ENCODE assay signal across 14 mouse cellular contexts in genomic region chr10:80693401-80694045, GRCm38 (mm10). TPM values are rescaled to one million over a fixed set of nuclear protein-coding genes. Genes with fewer than 3 reads are reported as not detected.
DNase-seq lines count a peak whose midpoint lies in the region; ATAC-seq and TF ChIP-seq lines count a peak whose summit lies in the region.
"Had no signal": no experiment of that assay in that cellular context is flagged by ENCODE, and none has a peak within 500 bp of the region (broad histone marks: within the 10 kb centered on the region; RNA-seq: fewer than 3 reads in every experiment).

No protein-coding gene starts in this region.

- in situ Hi-C loops in CH12.LX (cut with MboI; ENCODE audit: low pct_ligation_motif_present, low pct_unique_long_range_greater_than_20kb, low sequenced_read_pairs) = loop anchor here (25.0 kb wide), 1 partner anchor 256 kb away; the partner anchor contains the start of gene Tcf3

- no peak overlapping the region for H3K4me3 ChIP-seq in heart, embryonic 12.5 days
- H3K4me3 ChIP-seq in kidney, embryonic 15.5 days (replicated peaks) = no peak overlapping the region
- peak overlapping the region; percentile 19 to 56 (median 43) for H3K4me3 ChIP-seq in CH12.LX (replicated peaks in 1 of 3; ENCODE audit: low read depth in 2 of 3, low read length in 2 of 3, poor library complexity in 1 of 3)
- H3K4me3 ChIP-seq in liver, embryonic 13.5 days (replicated peaks) = no peak overlapping the region
- H3K4me3 ChIP-seq: embryonic facial prominence, embryonic 13.5 days; limb, embryonic 13.5 days had no signal

- dilution Hi-C loops in CH12.LX (cut with MboI; ENCODE audit: extremely low pct_ligation_motif_present, extremely low pct_unique_long_range_greater_than_20kb, low sequenced_read_pairs) = no loop called here

- peak; percentile 94 for DNase-seq in heart, adult 11 months
- DNase-seq in kidney, postnatal 25 days = peak; percentile 43 to 73
- no peak for DNase-seq in CH12.LX (ENCODE audit: extremely low read depth)
- DNase-seq in liver, embryonic 13.5 days = no peak
- DNase-seq in retina, postnatal 1 day = no peak
- no peak for DNase-seq in adrenal gland, adult 18-20 months (ENCODE audit: low spot score in 2 of 2)
- DNase-seq: adrenal gland, postnatal 25 days; cerebellum, adult 8-10 months; lung, postnatal 4 days had no signal

- H3K9ac ChIP-seq in heart, embryonic 12.5 days = no peak overlapping the region
- H3K9ac ChIP-seq in kidney, embryonic 15.5 days = no peak overlapping the region
- H3K9ac ChIP-seq in CH12.LX (ENCODE audit: insufficient read depth, low read depth) = peak overlapping the region; percentile 61; the same call in 1 of the 2 replicates
- H3K9ac ChIP-seq in liver, embryonic 13.5 days = peak overlapping the region; percentile 18; the same call in 1 of the 2 replicates

- no peak for TF ChIP-seq CTCF in CH12.LX (conservative IDR thresholded peaks at IDR 0.05 in 1 of 2, IDR thresholded peaks at IDR 0.05 in 1 of 2; ENCODE audit: low read depth in 2 of 2, low read length in 2 of 2)

- H3K27me3 ChIP-seq in heart, embryonic 12.5 days (replicated peaks) = no peaks in the 10 kb centered on the region
- no peaks in the 10 kb centered on the region for H3K27me3 ChIP-seq in kidney, embryonic 15.5 days
- no peaks in the 10 kb centered on the region for H3K27me3 ChIP-seq in CH12.LX (replicated peaks)
- H3K27me3 ChIP-seq in liver, embryonic 13.5 days = no peaks in the 10 kb centered on the region
- H3K27me3 ChIP-seq: embryonic facial prominence, embryonic 13.5 days; limb, embryonic 13.5 days had no signal

- no peak for ATAC-seq in heart, embryonic 12.5 days (ENCODE audit: insufficient number of reproducible peaks, low FRiP score)
- no peak for ATAC-seq in kidney, embryonic 15.5 days (replicated peaks; ENCODE audit: low FRiP score)
- no peak for ATAC-seq in liver, embryonic 13.5 days (ENCODE audit: low read depth)
- ATAC-seq: forebrain, embryonic 16.5 days had no signal

- no peak for TF ChIP-seq RAD21 in CH12.LX (IDR thresholded peaks at IDR 0.05; ENCODE audit: low read depth, low read length)

- H3K4me2 ChIP-seq in heart, embryonic 12.5 days = no peak overlapping the region
- H3K4me2 ChIP-seq in kidney, embryonic 15.5 days = no peak overlapping the region
- H3K4me2 ChIP-seq in CH12.LX (ENCODE audit: insufficient read depth, low read depth, poor library complexity, severe bottlenecking) = peak overlapping the region; percentile 91
- no peak overlapping the region for H3K4me2 ChIP-seq in liver, embryonic 13.5 days
- H3K4me2 ChIP-seq: embryonic facial prominence, embryonic 13.5 days; limb, embryonic 13.5 days had no signal

- H3K9me3 ChIP-seq in heart, embryonic 12.5 days (replicated peaks) = no peaks in the 10 kb centered on the region
- no peaks in the 10 kb centered on the region for H3K9me3 ChIP-seq in kidney, embryonic 15.5 days (replicated peaks)
- no peaks in the 10 kb centered on the region for H3K9me3 ChIP-seq in CH12.LX (replicated peaks; ENCODE audit: low read length)
- no peaks in the 10 kb centered on the region for H3K9me3 ChIP-seq in liver, embryonic 13.5 days (replicated peaks)
- H3K9me3 ChIP-seq: embryonic facial prominence, embryonic 13.5 days; limb, embryonic 13.5 days had no signal

- peaks cover 46% of the 10 kb centered on the region for H3K4me1 ChIP-seq in heart, embryonic 12.5 days (replicated peaks)
- peaks cover 40% of the 10 kb centered on the region for H3K4me1 ChIP-seq in kidney, embryonic 15.5 days
- H3K4me1 ChIP-seq in CH12.LX (ENCODE audit: control insufficient read depth in 1 of 2, insufficient read depth in 2 of 2) = peaks cover 47 to 89% of the 10 kb centered on the region in 2 experiments
- H3K4me1 ChIP-seq in liver, embryonic 13.5 days (replicated peaks) = peaks cover 72% of the 10 kb centered on the region

- no peak for TF ChIP-seq EP300 in CH12.LX (IDR thresholded peaks at IDR 0.05; ENCODE audit: low read length)

- no peak for TF ChIP-seq POLR2A in CH12.LX (IDR thresholded peaks at IDR 0.05; ENCODE audit: low read depth, low read length)

- peaks cover 39% of the 10 kb centered on the region for H3K36me3 ChIP-seq in heart, embryonic 12.5 days
- peaks cover 30% of the 10 kb centered on the region for H3K36me3 ChIP-seq in kidney, embryonic 15.5 days
- peaks cover 23 to 48% of the 10 kb centered on the region in 2 experiments for H3K36me3 ChIP-seq in CH12.LX (replicated peaks in 1 of 2; ENCODE audit: control insufficient read depth in 1 of 2, insufficient read depth in 1 of 2, low read length in 1 of 2)
- H3K36me3 ChIP-seq in liver, embryonic 13.5 days = peaks cover 53% of the 10 kb centered on the region

- peaks cover 15% of the 10 kb centered on the region for H3K79me2 ChIP-seq in CH12.LX (replicated peaks; ENCODE audit: control insufficient read depth, extremely low read depth, insufficient read depth, poor library complexity, severe bottlenecking)

- WGBS in heart, embryonic 12.5 days = 87% methylated on average over 12 of the region's 12 CpGs
- WGBS in kidney, embryonic 15.5 days = 78% methylated on average over 12 of the region's 12 CpGs
- WGBS in liver, embryonic 13.5 days (ENCODE audit: insufficient replicate concordance) = 75% methylated on average over 12 of the region's 12 CpGs

- no peak overlapping the region for H3K27ac ChIP-seq in heart, embryonic 12.5 days (ENCODE audit: poor library complexity, severe bottlenecking)
- no peak overlapping the region for H3K27ac ChIP-seq in kidney, embryonic 15.5 days
- peak overlapping the region; percentile 100 for H3K27ac ChIP-seq in CH12.LX (ENCODE audit: insufficient read depth, low read depth)
- H3K27ac ChIP-seq in liver, embryonic 13.5 days = peak overlapping the region; percentile 83
- H3K27ac ChIP-seq: embryonic facial prominence, embryonic 13.5 days; limb, embryonic 13.5 days had no signal

TF ChIP-seq in CH12.LX, 34 proteins besides CTCF, POLR2A, EP300 and RAD21:
- TF ChIP-seq ZNF384 (IDR thresholded peaks at IDR 0.05; ENCODE audit: low read depth, low read length) (no peak), TBP (conservative IDR thresholded peaks at IDR 0.05; ENCODE audit: low read depth, low read length) (0 out of 2 replicates have a peak, but pooled peaks have one; percentile 9), ELF1 (IDR thresholded peaks at IDR 0.05; ENCODE audit: low read depth, low read length) (peak; percentile 34; the same call in 1 of the 2 replicates)

RNA-seq across cellular contexts. Expression of gene Mob3a, which starts 8.3 kb away (rescaled TPM):
- 34.8 and 38.1 TPM in 2 replicates for polyA plus RNA-seq in heart, embryonic 12.5 days (2016; fragmentation: Nextera tagmentation; extraction: Ambion mirVana)
- 37.7 and 41.5 TPM in 2 replicates for polyA plus RNA-seq in kidney, embryonic 15.5 days (2015; fragmentation: Nextera tagmentation; extraction: Ambion mirVana)
- total RNA-seq in CH12.LX (2012; rRNA removed) (56.9 and 71.7 TPM in 2 replicates), CH12.LX (2014; rRNA removed) (65.2 and 71.4 TPM in 2 replicates)
- polyA plus RNA-seq in CH12.LX (2012; ENCODE audit: insufficient read length, low read depth) = 75.0 and 84.2 TPM in 2 replicates
- 31.6 and 38.5 TPM in 2 replicates for polyA plus RNA-seq in liver, embryonic 13.5 days (2015; fragmentation: Nextera tagmentation; extraction: Ambion mirVana)
- 10 to 100 TPM; 16.1 to 29.6 TPM for total RNA-seq in adrenal gland, adult 18-20 months (2021)

RNA-seq across cellular contexts. Expression of gene Izumo4, which starts 8.5 kb away (rescaled TPM):
- 13.2 and 18.4 TPM in 2 replicates for polyA plus RNA-seq in heart, embryonic 12.5 days (2016; fragmentation: Nextera tagmentation; extraction: Ambion mirVana)
- polyA plus RNA-seq in kidney, embryonic 15.5 days (2015; fragmentation: Nextera tagmentation; extraction: Ambion mirVana) = 22.8 and 26.2 TPM in 2 replicates
- total RNA-seq in CH12.LX (2012; rRNA removed) = 8.1 and 9.6 TPM in 2 replicates
- 2.7 and 4.3 TPM in 2 replicates for total RNA-seq in CH12.LX (2014; rRNA removed)
- polyA plus RNA-seq in CH12.LX (2012; ENCODE audit: insufficient read length, low read depth) = 5.9 TPM in 2 replicates
- 6.1 and 7.5 TPM in 2 replicates for polyA plus RNA-seq in liver, embryonic 13.5 days (2015; fragmentation: Nextera tagmentation; extraction: Ambion mirVana)
- 10 to 100 TPM; 11.0 to 18.0 TPM for total RNA-seq in adrenal gland, adult 18-20 months (2021)

RNA-seq across cellular contexts. Expression of gene Mknk2, which starts 15.6 kb away (rescaled TPM):
- polyA plus RNA-seq in heart, embryonic 12.5 days (2016; fragmentation: Nextera tagmentation; extraction: Ambion mirVana) = 99.6 and 102 TPM in 2 replicates
- polyA plus RNA-seq in kidney, embryonic 15.5 days (2015; fragmentation: Nextera tagmentation; extraction: Ambion mirVana) = 95.3 and 103 TPM in 2 replicates
- 91.5 and 110 TPM in 2 replicates for total RNA-seq in CH12.LX (2012; rRNA removed)
- 121 and 138 TPM in 2 replicates for total RNA-seq in CH12.LX (2014; rRNA removed)
- 175 and 199 TPM in 2 replicates for polyA plus RNA-seq in CH12.LX (2012; ENCODE audit: insufficient read length, low read depth)
- polyA plus RNA-seq in liver, embryonic 13.5 days (2015; fragmentation: Nextera tagmentation; extraction: Ambion mirVana) = 71.4 and 73.8 TPM in 2 replicates
- total RNA-seq in adrenal gland, adult 18-20 months (2021) = 100 to 1,000 TPM; 162 to 331 TPM

RNA-seq across cellular contexts. Expression of gene Btbd2, which starts 36.7 kb away (rescaled TPM):
- polyA plus RNA-seq in heart, embryonic 12.5 days (2016; fragmentation: Nextera tagmentation; extraction: Ambion mirVana) = 64.9 and 65.7 TPM in 2 replicates
- 78.6 and 83.2 TPM in 2 replicates for polyA plus RNA-seq in kidney, embryonic 15.5 days (2015; fragmentation: Nextera tagmentation; extraction: Ambion mirVana)
- total RNA-seq in CH12.LX (2012; rRNA removed) (19.3 and 26.2 TPM in 2 replicates), CH12.LX (2014; rRNA removed) (10.0 and 11.1 TPM in 2 replicates)
- polyA plus RNA-seq in CH12.LX (2012; ENCODE audit: insufficient read length, low read depth) = 18.8 and 19.4 TPM in 2 replicates
- 11.5 and 12.7 TPM in 2 replicates for polyA plus RNA-seq in liver, embryonic 13.5 days (2015; fragmentation: Nextera tagmentation; extraction: Ambion mirVana)
- 10 to 100 TPM; 51.4 to 58.5 TPM for total RNA-seq in adrenal gland, adult 18-20 months (2021)

RNA-seq across cellular contexts. Expression of gene Ap3d1, which starts 48.5 kb away (rescaled TPM):
- 56.5 and 58.9 TPM in 2 replicates for polyA plus RNA-seq in heart, embryonic 12.5 days (2016; fragmentation: Nextera tagmentation; extraction: Ambion mirVana)
- polyA plus RNA-seq in kidney, embryonic 15.5 days (2015; fragmentation: Nextera tagmentation; extraction: Ambion mirVana) = 68.1 and 70.9 TPM in 2 replicates
- total RNA-seq in CH12.LX (2012; rRNA removed) = 48.1 and 49.4 TPM in 2 replicates
- total RNA-seq in CH12.LX (2014; rRNA removed) = 24.2 and 28.4 TPM in 2 replicates
- 46.5 and 57.0 TPM in 2 replicates for polyA plus RNA-seq in CH12.LX (2012; ENCODE audit: insufficient read length, low read depth)
- 24.9 and 25.6 TPM in 2 replicates for polyA plus RNA-seq in liver, embryonic 13.5 days (2015; fragmentation: Nextera tagmentation; extraction: Ambion mirVana)
- 100 to 1,000 TPM in 1 of 2 experiments, 10 to 100 TPM in 1; 97.1 to 104 TPM for total RNA-seq in adrenal gland, adult 18-20 months (2021)

Comparison
In these comparisons a context has a peak if more than half of its experiments do, and no peak if none do; other contexts are left out.
1. DNase-seq: peak in heart, adult 11 months (single experiment) and kidney, postnatal 25 days (2 of 2); none in CH12.LX (single experiment), liver, embryonic 13.5 days (single experiment), retina, postnatal 1 day (single experiment) and adrenal gland, adult 18-20 months (0 of 2).
2. H3K27ac ChIP-seq: peak in CH12.LX (single experiment) and liver, embryonic 13.5 days (single experiment); none in heart, embryonic 12.5 days (single experiment) and kidney, embryonic 15.5 days (single experiment).
3. H3K4me3 ChIP-seq: peak in CH12.LX (3 of 3); none in heart, embryonic 12.5 days (single experiment), kidney, embryonic 15.5 days (single experiment) and liver, embryonic 13.5 days (single experiment).
4. H3K9ac ChIP-seq: peak in CH12.LX (single experiment) and liver, embryonic 13.5 days (single experiment); none in heart, embryonic 12.5 days (single experiment) and kidney, embryonic 15.5 days (single experiment).